Mouse (Mus musculus) olfactory bulb, adult 2 months (tissue): ENCODE data around the gene Bdkrb2.

Source experiments
- CTCF ChIP-seq: fragments of 200-500 bp; IDR thresholded peaks from 2 replicates; pipeline ENCODE4 v1.5.1; 2012; ENCODE audit warnings: low read depth, mild to moderate bottlenecking, low read length, moderate library complexity; ENCODE audit not compliant: insufficient read depth
- POLR2A ChIP-seq: fragments of 200-500 bp; IDR thresholded peaks from 2 replicates; pipeline ENCODE4 v1.6.1; 2012; ENCODE audit warnings: mild to moderate bottlenecking, low read depth, low read length, moderate library complexity; ENCODE audit not compliant: insufficient read depth

- TF ChIP-seq CTCF: no peak
- no peak for TF ChIP-seq POLR2A
Observed at GRCm38 (mm10) chr12:105517026-105517675, 45.9 kb upstream of the Bdkrb2 start.
